Mouse (Mus musculus): ENCODE data around the gene Akr1d1. TPM values are rescaled to one million over a fixed set of nuclear protein-coding genes. Genes with fewer than 3 reads are reported as not detected.

Akr1d1 gene
- total and polyA plus RNA-seq, 3 experiments, result not detected

DNA sequence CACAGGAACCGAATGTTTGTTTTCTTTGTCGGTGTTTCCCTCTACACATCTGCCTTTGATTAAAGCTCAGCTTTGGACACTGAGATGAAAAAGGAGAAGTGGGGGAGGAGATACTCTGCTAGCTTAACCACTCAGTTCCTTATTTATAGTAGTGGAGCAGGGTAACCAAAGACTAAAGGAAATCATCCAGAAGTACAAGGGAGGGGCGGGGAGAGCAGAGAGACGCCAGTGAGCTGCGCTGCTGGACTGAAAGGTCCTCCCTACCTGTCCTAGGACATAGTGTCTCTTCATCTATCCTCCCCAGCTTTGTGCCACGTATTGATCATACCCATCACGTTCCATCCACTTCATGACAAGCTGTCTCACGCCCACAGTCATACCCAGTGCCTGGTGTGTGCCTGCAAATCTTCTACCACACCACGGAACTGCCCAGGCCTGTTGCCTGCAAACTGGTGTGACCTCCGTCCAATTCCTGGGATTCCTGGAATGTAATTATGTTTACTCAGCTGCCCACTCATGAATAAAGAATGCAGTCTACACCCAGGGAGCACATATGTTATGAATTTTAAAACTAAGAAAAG is 87.5 kb downstream of the Akr1d1 start:
- no peak overlapping the region for H3K4me3 ChIP-seq (ENCODE audit: low read depth, low read length)
- TF ChIP-seq POLR2AphosphoS5 (IDR thresholded peaks at IDR 0.05; ENCODE audit: insufficient replicate concordance, low read depth, low read length) (no peak), GATA1 (IDR thresholded peaks at IDR 0.05; ENCODE audit: borderline replicate concordance, low read length) (no peak), CTCF (IDR thresholded peaks at IDR 0.05; ENCODE audit: low read depth, low read length) (no peak)
- H3K36me3 ChIP-seq (replicated peaks), result no peaks in the 10 kb centered on the region
- DNase-seq (ENCODE audit: low spot score) (peak; percentile 5), ATAC-seq (ENCODE audit: extremely low read depth, insufficient number of reproducible peaks, low FRiP score, poor library complexity, severe bottlenecking) (no peak)
- peaks cover 2% of the 10 kb centered on the region; the same call in 1 of the 2 replicates for H3K4me1 ChIP-seq (ENCODE audit: insufficient read depth, low read depth, low read length)
- H3K27me3 ChIP-seq (ENCODE audit: insufficient read depth, low read length), result no peaks in the 10 kb centered on the region
- H3K9me3 ChIP-seq (replicated peaks), result no peaks in the 10 kb centered on the region

Other genes with a start within 250 kb of the Akr1d1 start
- gene Dgki, start 230.0 kb upstream of the Akr1d1 start, total RNA-seq (2014; fragmentation: Nextera tagmentation), result not detected in 2 replicates
- gene Dgki, start 230.0 kb upstream of the Akr1d1 start, total RNA-seq (2017), result 0.05 and 0.06 TPM in 2 replicates
- gene Dgki, start 230.0 kb upstream of the Akr1d1 start, polyA plus RNA-seq (2012), result not detected in 2 replicates
- gene Creb3l2, start 88.0 kb upstream of the Akr1d1 start, total RNA-seq (2014; fragmentation: Nextera tagmentation), result not detected in 2 replicates
- gene Creb3l2, start 88.0 kb upstream of the Akr1d1 start, total RNA-seq (2017), result 0.06 and 0.16 TPM in 2 replicates
- gene Creb3l2, start 88.0 kb upstream of the Akr1d1 start, polyA plus RNA-seq (2012), result not detected in 2 replicates

All from G1E (cell line).